Mouse (Mus musculus) R1 (cell line): ENCODE results near the gene Nae1.
A peak's percentile ranks its signal among the peaks of the same experiment; 100 is the strongest.

Experiments
- DNase-seq: peaks from one replicate; pipeline ENCODE4 v3.0.0-alpha.2; 2018; ENCODE audit warnings: low read depth, low spot score

Gene Nae1

DNA sequence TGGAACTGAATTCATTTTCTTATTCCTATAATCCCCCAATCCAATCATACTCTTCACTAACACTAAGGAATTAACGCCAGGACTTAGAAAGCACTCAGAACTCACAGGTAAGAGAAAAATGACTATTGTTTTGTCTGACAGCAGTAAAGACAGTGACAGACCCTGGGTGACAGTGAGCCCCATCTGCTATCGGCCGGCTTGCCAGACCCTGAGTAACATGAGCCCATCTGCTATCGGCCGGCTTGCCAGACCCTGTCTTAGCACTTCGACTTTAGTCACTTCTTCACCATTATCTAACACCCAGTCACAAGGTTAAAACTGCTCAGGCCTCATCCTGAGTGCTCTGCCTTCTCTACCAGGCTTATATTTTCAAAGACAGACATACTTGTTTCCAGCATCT, 4.8 kb downstream of the Nae1 start:
- DNase-seq: no peak

DNA sequence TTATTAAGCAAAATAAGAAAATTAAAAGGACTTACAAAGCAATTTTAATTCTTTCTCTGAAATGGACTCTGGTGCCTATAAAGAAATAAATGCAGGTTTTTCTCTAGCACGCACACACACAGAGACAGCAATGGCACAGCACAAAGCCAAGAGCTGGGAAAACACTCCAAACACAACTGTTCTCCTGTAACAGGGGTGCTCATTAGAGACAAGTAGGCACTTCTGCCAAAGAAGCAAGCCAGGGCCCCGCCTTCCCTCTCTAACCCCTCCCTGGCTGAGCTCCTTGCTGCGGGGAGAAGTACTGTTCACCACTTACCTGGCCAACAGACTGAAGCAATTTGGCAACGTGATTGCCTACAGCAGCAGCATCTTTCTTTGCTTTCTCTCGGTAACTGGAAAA, 16.6 kb downstream of the Nae1 start:
- DNase-seq: no peak

- DNase-seq: no peak
Measured at GRCm38 (mm10) chr8:104510134-104510533, 24.3 kb downstream of the Nae1 start.

DNA sequence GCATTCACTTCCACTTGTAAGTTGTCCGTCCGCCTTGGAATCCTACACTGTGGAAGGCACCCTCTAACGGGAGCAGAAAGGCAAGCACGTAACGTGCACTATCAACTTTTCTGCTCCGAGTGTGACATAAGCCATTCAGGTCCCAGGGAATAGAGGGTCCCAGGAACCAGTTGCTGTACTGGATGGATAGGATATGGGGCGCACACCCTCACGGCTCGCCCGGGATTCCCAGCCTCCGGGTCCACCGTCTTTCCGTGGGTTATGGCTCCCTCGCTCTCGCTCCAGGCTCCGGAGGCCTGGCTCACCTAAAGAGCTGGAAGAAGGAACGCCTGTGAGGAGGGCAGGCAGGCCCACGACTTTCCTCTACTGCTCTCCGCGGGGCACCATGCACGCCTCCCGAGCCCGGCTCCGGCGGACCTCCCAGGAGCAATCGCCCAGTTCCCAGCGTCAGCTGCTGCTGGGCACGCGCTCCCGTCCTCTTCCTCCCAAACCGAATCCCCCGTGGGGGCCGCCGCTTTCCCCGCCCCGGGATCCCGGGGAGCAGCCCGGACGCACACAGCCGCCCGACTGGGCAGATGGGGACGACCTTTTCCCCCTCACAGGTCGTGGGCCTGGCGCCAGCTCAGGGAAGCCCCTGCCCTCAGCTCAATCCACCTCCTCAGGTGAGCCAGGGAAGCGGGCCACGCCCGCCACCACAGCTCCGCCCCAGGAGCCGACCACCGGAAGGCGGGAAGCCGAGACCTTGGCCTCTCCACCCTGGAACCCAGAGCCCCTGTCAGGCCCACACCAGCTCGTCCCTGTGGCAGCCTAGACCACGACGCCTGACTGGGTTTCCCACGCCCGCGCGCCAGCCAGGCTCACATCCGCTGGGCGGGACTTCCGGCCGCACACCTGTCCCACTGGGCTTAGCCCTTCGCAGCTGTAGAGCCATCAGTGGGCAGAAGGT, 25.1 kb downstream of the Nae1 start, which contains the start of gene Terb1:
Gene Terb1 (minus strand): TSS at position 850 of the 946 bp plus-strand sequence.
- peak; percentile 75 for DNase-seq

- DNase-seq: no peak
Measured at GRCm38 (mm10) chr8:104479091-104479490, 55.3 kb downstream of the Nae1 start.

- DNase-seq: no peak
Measured at GRCm38 (mm10) chr8:104472465-104472864, 62.0 kb downstream of the Nae1 start.

- no peak for DNase-seq
Measured at GRCm38 (mm10) chr8:104467463-104467862, 67.0 kb downstream of the Nae1 start.
